Mouse (Mus musculus) small intestine, adult 2 months (tissue): ENCODE results near the gene Ifitm5.
A peak's percentile ranks its signal among the peaks of the same experiment; 100 is the strongest.

Experiments used
- CTCF ChIP-seq: fragments of 200-500 bp; IDR thresholded peaks from 2 replicates; pipeline ENCODE4 v1.5.1; 2012; ENCODE audit warnings: low read depth, mild to moderate bottlenecking, control low read depth, inconsistent platforms, low read length, moderate library complexity, mixed read lengths; ENCODE audit not compliant: insufficient replicate concordance, insufficient read length; ENCODE audit errors: extremely low read depth
- POLR2A ChIP-seq: fragments of 200-500 bp; IDR thresholded peaks from 2 replicates; pipeline ENCODE4 v1.6.1; 2012; ENCODE audit warnings: low read depth, mild to moderate bottlenecking, control low read depth, inconsistent platforms, low read length, moderate library complexity

- TF ChIP-seq POLR2A (no peak), CTCF (peak; percentile 96)
These were observed 41.4 kb downstream of the Ifitm5 start for GRCm38 (mm10) chr7:140908634-140909107.
